Mouse (Mus musculus): Measurements from ENCODE around the gene Rpl10.

- TF ChIP-seq MAFK (IDR thresholded peaks at IDR 0.05; ENCODE audit: insufficient read depth, low read depth, low read length) = no peak
- no peak for TF ChIP-seq ZNF384 (IDR thresholded peaks at IDR 0.05; ENCODE audit: low read depth, low read length)
Measured at GRCm38 (mm10) chrX:74269736-74270061, 913 bp upstream of the Rpl10 start.

Data from ES-E14 (cell line).